Mouse (Mus musculus): Measurements from ENCODE around the gene Spag6.

The Spag6 gene

GRCm38 (mm10) chr2:18693871-18694610 is at the start of gene Spag6:
Gene Spag6, plus strand, starts transcription at chr2:18694032.
- peak; percentile 85 for DNase-seq

DNA sequence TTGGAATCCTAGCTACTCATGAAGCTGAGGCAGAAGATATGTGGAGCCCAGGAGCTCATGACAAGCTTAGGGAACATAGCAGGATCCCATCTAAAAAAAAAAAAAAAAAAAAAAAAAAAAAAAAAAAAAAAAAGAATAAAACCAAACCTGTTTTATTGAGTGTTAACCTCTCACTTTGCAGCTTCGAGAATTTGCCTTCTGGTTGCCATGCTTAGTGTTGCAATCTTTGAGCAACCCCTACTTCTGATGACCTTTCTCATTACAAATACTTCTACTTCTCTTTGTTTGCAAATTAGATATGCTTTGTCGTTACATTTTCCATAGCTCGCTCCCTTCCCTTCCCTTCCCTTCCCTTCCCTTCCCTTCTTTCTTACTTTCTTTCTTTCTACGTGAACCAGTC is 45.3 kb upstream of the Spag6 start:
- no peak for DNase-seq

- DNase-seq, result peak; percentile 5
Measured at GRCm38 (mm10) chr2:18654821-18655220, 39.0 kb upstream of the Spag6 start.

- DNase-seq, result no peak
Measured at GRCm38 (mm10) chr2:18664003-18664402, 29.8 kb upstream of the Spag6 start.

- DNase-seq, result no peak
Measured at GRCm38 (mm10) chr2:18671041-18671440, 22.8 kb upstream of the Spag6 start.

GRCm38 (mm10) chr2:18672133-18672765 is 21.6 kb upstream of the Spag6 start, which contains the start of gene Commd3:
Gene Commd3, plus strand, starts transcription at chr2:18672384.
- DNase-seq, result peak; percentile 98

GRCm38 (mm10) chr2:18672766-18673164 is 21.1 kb upstream of the Spag6 start:
- no peak for DNase-seq

GRCm38 (mm10) chr2:18673766-18674165 is 20.1 kb upstream of the Spag6 start:
- DNase-seq, result no peak

DNA sequence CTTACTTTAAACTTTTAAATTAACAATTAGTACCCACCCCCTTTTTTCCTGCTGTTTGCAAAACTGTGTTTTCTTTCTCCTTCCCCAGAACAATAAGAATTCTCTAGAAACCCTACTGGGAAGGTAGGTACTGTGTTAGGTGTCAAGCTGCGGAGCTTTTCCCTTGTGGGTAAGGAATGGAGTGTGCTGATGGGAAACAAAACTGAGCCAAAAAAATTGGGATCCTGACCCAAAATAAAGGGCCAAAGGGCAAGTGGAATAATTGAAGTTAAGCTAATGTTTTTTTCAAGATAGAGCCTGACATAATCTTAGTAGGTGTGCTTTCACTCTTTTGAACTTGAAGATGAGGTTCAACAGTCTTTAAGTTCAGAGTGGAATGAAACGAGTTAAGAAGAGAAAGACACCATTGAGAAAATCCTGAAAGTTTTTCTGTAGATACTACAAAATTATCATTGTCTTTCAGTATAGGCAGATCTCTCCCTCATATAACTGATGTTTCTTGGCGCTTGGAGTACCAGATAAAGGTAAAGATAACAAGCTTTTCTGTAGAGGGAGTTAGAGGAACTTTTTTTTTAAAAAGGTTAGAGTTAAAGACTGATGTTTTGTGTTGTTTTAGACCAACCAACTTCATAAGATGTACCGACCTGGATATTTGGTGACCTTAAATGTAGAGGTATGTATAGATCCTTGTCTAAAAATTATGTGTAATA is 19.5 kb upstream of the Spag6 start:
- DNase-seq, result no peak

DNA sequence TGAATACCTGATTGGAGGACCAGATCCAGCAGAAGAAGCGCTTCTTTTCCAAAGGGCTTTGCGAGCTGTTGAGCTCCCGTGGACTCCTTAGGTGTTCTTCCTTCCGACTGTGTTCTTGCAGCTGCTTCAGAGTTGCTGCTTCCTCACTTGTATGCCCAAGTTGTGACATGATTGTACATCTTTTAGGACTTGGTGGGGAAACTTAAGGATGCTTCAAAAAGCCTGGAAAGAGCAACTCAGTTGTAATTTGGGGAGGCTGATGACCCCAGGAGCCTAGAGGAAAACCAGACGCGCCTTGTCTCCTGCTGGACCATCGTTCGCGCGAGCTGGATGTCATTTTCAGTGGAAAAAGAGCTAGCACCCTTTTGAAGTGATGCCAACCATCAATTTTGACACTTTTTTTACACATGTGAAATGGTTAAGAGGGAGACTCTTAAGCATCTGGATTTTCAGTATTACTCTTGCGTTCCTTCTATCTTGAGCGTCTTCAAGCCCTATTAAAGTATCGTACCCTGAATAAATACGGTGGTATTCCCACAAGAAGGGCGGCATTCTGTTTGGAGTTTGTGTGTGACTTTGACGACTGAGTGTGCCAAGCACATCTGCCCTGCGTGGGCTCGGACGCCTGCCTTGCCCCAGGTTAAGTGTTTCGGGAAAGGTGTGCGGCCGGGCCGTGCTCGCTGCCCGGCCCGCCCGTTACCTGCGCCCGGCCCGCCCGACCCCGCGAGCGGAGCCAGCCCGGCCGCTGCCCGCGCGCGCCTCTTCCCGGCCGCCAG is 18.0 kb upstream of the Spag6 start:
- no peak for DNase-seq

- peak; percentile 79 for DNase-seq
Measured at GRCm38 (mm10) chr2:18676457-18676935, 17.3 kb upstream of the Spag6 start.

DNA sequence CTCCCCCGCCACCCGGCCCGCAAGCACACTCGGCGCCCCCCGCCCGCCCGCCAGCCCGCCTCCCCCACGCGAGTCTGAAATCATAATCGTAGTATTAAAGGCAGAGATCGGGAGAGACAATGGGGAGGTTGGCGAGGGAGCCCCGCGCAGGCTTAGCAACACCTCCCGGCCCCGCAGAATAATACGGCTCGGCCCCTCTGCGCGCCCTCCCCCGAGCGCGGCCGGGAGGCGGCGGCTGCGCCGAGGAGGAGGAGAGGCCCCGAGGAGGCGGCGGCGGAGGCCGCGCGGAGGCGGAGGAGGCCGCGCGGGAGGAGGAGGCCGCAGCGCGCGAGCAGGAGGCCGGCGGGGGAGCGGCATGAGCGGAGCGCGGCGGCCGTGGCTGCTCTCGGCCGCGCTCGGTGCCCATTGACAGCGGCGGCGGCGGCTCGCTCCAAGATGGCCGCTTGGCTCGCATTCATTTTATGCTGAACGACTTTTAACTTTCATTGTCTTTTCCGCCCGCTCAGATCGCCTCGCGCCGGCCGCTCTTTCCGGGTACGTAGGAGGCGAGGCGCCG is 16.8 kb upstream of the Spag6 start, which contains the start of gene Bmi1:
TSS of gene Bmi1 (plus strand) at position 83 of the 556 bp plus-strand sequence.
- DNase-seq, result peak; percentile 84

DNA sequence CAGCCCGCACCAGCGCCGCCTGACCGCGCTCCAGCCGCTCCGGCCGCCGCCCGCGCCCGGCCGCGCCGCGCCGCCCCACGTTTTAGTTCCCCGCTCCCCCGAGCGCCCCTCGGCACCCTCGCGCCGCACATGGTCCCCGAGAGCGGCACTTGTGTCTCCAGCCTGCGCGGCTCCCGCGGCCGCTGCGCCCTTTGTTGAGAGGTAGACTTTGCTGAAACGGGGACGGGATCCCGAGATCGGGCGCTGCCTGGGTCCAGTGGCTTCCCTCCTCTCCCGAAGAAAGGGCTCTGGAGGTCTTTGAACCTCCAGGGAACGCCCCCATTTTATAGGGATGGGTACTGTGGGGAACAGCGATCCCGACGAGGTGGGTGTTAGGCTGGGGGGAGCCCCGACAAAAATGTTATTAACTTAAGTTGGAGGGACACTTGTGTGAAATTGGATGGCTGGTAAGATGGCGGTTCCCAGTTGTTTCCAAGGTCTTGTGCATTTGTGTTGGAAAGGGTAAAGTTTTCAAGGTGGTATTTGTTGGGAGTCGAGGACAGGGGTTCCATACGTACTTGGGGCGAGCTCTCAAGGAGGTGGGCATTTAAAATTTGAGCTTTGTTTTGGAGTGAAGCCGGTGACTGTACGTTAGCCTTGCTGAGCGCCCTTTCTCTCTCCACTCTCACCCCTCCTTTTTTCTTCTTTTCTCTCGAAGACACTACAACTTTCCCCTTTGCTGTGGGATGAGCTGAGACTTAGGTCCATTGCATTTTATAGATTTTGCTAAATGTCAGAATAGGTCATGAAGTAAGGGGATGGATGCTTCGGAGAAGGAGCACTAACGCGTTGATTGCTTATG is 16.0 kb upstream of the Spag6 start:
- DNase-seq, result peak; percentile 71

GRCm38 (mm10) chr2:18679701-18680100 is 14.1 kb upstream of the Spag6 start:
- no peak for DNase-seq

GRCm38 (mm10) chr2:18680501-18680900 is 13.3 kb upstream of the Spag6 start:
- DNase-seq, result no peak

GRCm38 (mm10) chr2:18680961-18681360 is 12.9 kb upstream of the Spag6 start:
- DNase-seq, result peak; percentile 64

- DNase-seq, result no peak
Measured at GRCm38 (mm10) chr2:18684062-18684461, 9.8 kb upstream of the Spag6 start.

DNA sequence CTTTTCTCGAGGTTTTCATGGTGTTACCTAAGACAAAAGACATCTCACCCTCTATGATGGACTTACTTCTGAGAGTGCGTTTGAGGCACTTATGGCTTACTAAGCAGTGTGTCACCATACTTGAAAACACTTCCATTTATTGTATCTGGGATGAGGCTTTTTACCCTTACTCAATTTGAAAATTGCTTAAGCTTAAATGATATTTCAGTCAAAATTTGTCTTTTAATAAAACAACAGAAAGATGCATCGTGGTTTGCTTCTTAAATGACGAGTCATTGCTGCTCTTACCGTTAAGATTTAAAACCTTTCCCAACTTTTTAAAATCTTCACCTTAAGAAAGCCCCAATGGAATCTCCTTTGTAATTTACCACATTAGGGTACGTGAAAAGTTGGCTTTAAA is 7.4 kb upstream of the Spag6 start:
- no peak for DNase-seq

GRCm38 (mm10) chr2:18686826-18687519 is 6.9 kb upstream of the Spag6 start:
- DNase-seq, result no peak

GRCm38 (mm10) chr2:18687671-18688170 is 6.1 kb upstream of the Spag6 start:
- DNase-seq, result no peak

DNA sequence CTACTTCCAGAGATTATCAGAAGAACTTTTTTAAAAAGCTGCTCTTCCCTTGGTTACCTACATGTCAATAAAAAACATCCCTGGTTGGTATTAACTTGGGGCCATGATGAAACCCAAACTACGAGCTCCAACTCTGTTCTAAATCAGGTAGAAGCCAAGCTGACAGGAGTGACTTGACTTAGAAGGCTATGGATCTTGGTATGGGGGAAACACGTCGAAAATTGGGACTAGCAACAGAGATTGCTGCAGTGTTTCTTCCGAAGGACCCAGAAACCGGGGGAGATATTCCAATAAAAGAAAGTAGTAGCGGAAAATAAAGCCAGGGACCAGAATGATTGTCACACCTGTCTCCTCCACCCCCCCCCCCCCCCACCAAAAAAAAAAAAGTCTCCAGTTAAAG is 5.5 kb upstream of the Spag6 start:
- no peak for DNase-seq
